Mouse (Mus musculus): ENCODE data around the gene Ctnnb1. TPM values are rescaled to one million over a fixed set of nuclear protein-coding genes. Genes with fewer than 3 reads are reported as not detected.

The Ctnnb1 gene
- total RNA-seq, 2 experiments from 2014 or later: 452 to 506 TPM

GRCm38 (mm10) chr9:120930021-120930420, 1.0 kb downstream of the Ctnnb1 start:
- Histone ChIP-seq H3K27ac (no peak overlapping the region), H3K4me3 (no peak overlapping the region)
- DNase-seq (ENCODE audit: extremely low spot score in 1 of 2, low spot score in 2 of 2): no peak
- TF ChIP-seq CTCF (IDR thresholded peaks at IDR 0.05): no peak
- intact Hi-C loops (cut with DNase I): loop anchor here (5.0 kb wide), 2 partner anchors 83 to 133 kb away; no protein-coding TSS in a partner anchor

GRCm38 (mm10) chr9:120930811-120931210, 1.8 kb downstream of the Ctnnb1 start:
- intact Hi-C loops (cut with DNase I): loop anchor here (5.0 kb wide), 2 partner anchors 84 to 134 kb away; no protein-coding TSS in a partner anchor
- Histone ChIP-seq H3K27ac (no peak overlapping the region), H3K4me3 (no peak overlapping the region)
- DNase-seq (ENCODE audit: extremely low spot score in 1 of 2, low spot score in 2 of 2): no peak
- no peak for TF ChIP-seq CTCF (IDR thresholded peaks at IDR 0.05)

- no peak overlapping the region for H3K4me3 ChIP-seq
- no peak for DNase-seq (ENCODE audit: extremely low spot score in 1 of 2, low spot score in 2 of 2)
- H3K27ac ChIP-seq: no peak overlapping the region
- TF ChIP-seq CTCF (IDR thresholded peaks at IDR 0.05): no peak
- intact Hi-C loops (cut with DNase I): loop anchor here (5.0 kb wide), 2 partner anchors 85 to 135 kb away; no protein-coding TSS in a partner anchor
These were observed 3.4 kb downstream of the Ctnnb1 start for GRCm38 (mm10) chr9:120932371-120932770.

- DNase-seq (ENCODE audit: extremely low spot score in 1 of 2, low spot score in 2 of 2): peak; percentile 96 to 98
- TF ChIP-seq CTCF (IDR thresholded peaks at IDR 0.05): no peak
- H3K27ac ChIP-seq: peak overlapping the region; percentile 80
- H3K4me3 ChIP-seq: peak overlapping the region; percentile 82
- intact Hi-C loops (cut with DNase I): loop anchor here (5.0 kb wide), 2 partner anchors 86 to 136 kb away; no protein-coding TSS in a partner anchor
These were observed 4.0 kb downstream of the Ctnnb1 start for GRCm38 (mm10) chr9:120932797-120933586.

GRCm38 (mm10) chr9:120933587-120933885, 4.5 kb downstream of the Ctnnb1 start:
- no peak for TF ChIP-seq CTCF (IDR thresholded peaks at IDR 0.05)
- no peak for DNase-seq (ENCODE audit: extremely low spot score in 1 of 2, low spot score in 2 of 2)
- intact Hi-C loops (cut with DNase I): loop anchor here (5.0 kb wide), 2 partner anchors 86 to 136 kb away; no protein-coding TSS in a partner anchor
- H3K27ac ChIP-seq: peak overlapping the region; percentile 80
- H3K4me3 ChIP-seq: peak overlapping the region; percentile 82

- Histone ChIP-seq H3K27ac (peak overlapping the region; percentile 79), H3K4me3 (peak overlapping the region; percentile 82)
- no peak for TF ChIP-seq CTCF (IDR thresholded peaks at IDR 0.05)
- DNase-seq (ENCODE audit: extremely low spot score in 1 of 2, low spot score in 2 of 2): peak; percentile 30 to 34
- intact Hi-C loops (cut with DNase I): loop anchor here (2.0 to 5.0 kb wide), 3 partner anchors 65 to 137 kb away; no protein-coding TSS in a partner anchor
These were observed 5.1 kb downstream of the Ctnnb1 start for GRCm38 (mm10) chr9:120933886-120934758.

GRCm38 (mm10) chr9:120934821-120935633, 6.0 kb downstream of the Ctnnb1 start:
- DNase-seq (ENCODE audit: extremely low spot score in 1 of 2, low spot score in 2 of 2): no peak
- TF ChIP-seq CTCF (IDR thresholded peaks at IDR 0.05): no peak
- intact Hi-C loops (cut with DNase I): loop anchor here (2.0 to 5.0 kb wide), 5 partner anchors 66 to 243 kb away; no protein-coding TSS in a partner anchor
- H3K4me3 ChIP-seq: peak overlapping the region; percentile 82
- H3K27ac ChIP-seq: peak overlapping the region; percentile 79

- Histone ChIP-seq H3K27ac (0 out of 2 replicates have a peak overlapping the region, but pooled peaks have one; percentile 79), H3K4me3 (peak overlapping the region; percentile 82)
- no peak for TF ChIP-seq CTCF (IDR thresholded peaks at IDR 0.05)
- DNase-seq (ENCODE audit: extremely low spot score in 1 of 2, low spot score in 2 of 2): no peak
- intact Hi-C loops (cut with DNase I): loop anchor here (2.0 to 5.0 kb wide), 3 partner anchors 67 to 243 kb away; no protein-coding TSS in a partner anchor
These were observed 6.6 kb downstream of the Ctnnb1 start for GRCm38 (mm10) chr9:120935634-120935922.

GRCm38 (mm10) chr9:120936351-120936750, 7.3 kb downstream of the Ctnnb1 start:
- DNase-seq (ENCODE audit: extremely low spot score in 1 of 2, low spot score in 2 of 2): peak; percentile 50 to 70
- intact Hi-C loops (cut with DNase I): loop anchor here (1.0 to 5.0 kb wide), 3 partner anchors 159 to 333 kb away; no protein-coding TSS in a partner anchor
- Histone ChIP-seq H3K27ac (no peak overlapping the region), H3K4me3 (peak overlapping the region; percentile 23)
- peak; percentile 84 for TF ChIP-seq CTCF (IDR thresholded peaks at IDR 0.05)

GRCm38 (mm10) chr9:120940858-120941257, 11.8 kb downstream of the Ctnnb1 start:
- DNase-seq (ENCODE audit: extremely low spot score in 1 of 2, low spot score in 2 of 2): no peak
- H3K27ac ChIP-seq: no peak overlapping the region
- TF ChIP-seq CTCF (IDR thresholded peaks at IDR 0.05): no peak
- intact Hi-C loops (cut with DNase I): no loop called here
- H3K4me3 ChIP-seq: no peak overlapping the region

- TF ChIP-seq CTCF (IDR thresholded peaks at IDR 0.05): no peak
- DNase-seq (ENCODE audit: extremely low spot score in 1 of 2, low spot score in 2 of 2): no peak
- intact Hi-C loops (cut with DNase I): no loop called here
- Histone ChIP-seq H3K27ac (no peak overlapping the region), H3K4me3 (no peak overlapping the region)
These were observed 14.7 kb downstream of the Ctnnb1 start for GRCm38 (mm10) chr9:120943757-120944156.

All from left cerebral cortex, adult 2 months (tissue).